Mouse (Mus musculus) left cerebral cortex, adult 8-10 months (tissue): ENCODE measurements at regions not wholly inside any gene's neighbourhood (a gene's known extent, or its start where the extent isn't known, plus 50 kb on each side); places are given as distances from the start of the nearest gene placed in this dataset.

Source experiments
- DNase-seq, 2 experiments: peaks; one replicate each; pipeline ENCODE4 v3.0.0; 2022; ENCODE audit warnings: low spot score in 2 of 2

- no peak for DNase-seq
Observed at GRCm38 (mm10) chr2:148507523-148507922, 64.2 kb upstream of the Cd93 start.

- no peak for DNase-seq
Observed at GRCm38 (mm10) chr2:148506966-148507365, 63.6 kb upstream of the Cd93 start.

DNA sequence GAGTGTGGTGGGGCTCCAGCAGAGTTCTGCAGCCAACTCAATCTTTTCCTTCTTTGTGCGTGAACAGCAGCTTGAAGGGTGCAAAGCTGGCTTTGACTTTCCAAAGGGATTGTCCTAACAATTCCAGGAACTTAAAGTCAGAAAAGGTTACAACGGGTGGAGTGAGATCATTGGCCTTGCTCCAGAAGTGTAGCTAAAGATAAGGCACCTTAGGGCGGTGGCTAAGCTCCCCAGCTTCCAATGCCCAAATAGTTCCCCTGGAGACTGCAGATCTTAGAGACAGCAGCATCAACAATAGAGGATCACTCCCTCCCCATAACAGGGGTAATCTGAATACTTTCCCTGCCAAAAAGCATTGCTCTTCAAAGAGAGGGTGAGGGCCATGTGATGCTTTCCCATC, 62.3 kb upstream of the Cd93 start:
- DNase-seq, result no peak

DNA sequence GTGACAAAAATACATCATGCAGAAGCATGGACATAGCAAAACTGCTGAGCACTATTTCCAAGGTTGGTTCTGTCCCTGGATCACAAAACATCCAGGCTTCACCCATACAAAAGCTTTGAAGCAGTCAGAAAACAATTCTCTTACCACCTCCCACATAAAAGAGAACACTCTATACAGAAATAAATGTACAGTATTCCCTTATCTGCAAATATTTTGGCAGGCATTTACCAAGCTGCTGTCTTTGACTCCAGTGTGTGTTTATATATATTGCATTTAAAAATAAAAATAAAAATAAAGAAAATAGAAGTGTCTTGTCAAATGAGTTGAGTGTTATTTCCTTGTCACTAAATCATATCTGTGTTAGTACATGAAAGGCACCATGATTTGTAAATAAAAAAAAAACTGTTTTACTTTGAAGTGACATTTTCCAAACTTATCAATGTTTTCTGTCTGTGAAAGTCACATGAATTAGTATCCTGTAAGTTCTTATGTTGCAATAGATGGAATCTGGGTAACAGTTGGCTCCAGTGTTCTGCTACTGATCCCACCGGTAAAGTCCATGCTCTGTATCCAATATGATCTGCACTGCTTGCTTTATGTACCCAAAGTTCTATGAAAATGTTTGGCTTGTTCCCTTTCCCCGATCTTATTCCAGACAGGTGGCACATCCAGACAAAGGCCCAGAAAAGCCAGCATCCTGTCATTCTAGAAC, 59.9 kb upstream of the Cd93 start:
- no peak for DNase-seq

GRCm38 (mm10) chr2:148502321-148502720, 59.0 kb upstream of the Cd93 start:
- no peak for DNase-seq

DNA sequence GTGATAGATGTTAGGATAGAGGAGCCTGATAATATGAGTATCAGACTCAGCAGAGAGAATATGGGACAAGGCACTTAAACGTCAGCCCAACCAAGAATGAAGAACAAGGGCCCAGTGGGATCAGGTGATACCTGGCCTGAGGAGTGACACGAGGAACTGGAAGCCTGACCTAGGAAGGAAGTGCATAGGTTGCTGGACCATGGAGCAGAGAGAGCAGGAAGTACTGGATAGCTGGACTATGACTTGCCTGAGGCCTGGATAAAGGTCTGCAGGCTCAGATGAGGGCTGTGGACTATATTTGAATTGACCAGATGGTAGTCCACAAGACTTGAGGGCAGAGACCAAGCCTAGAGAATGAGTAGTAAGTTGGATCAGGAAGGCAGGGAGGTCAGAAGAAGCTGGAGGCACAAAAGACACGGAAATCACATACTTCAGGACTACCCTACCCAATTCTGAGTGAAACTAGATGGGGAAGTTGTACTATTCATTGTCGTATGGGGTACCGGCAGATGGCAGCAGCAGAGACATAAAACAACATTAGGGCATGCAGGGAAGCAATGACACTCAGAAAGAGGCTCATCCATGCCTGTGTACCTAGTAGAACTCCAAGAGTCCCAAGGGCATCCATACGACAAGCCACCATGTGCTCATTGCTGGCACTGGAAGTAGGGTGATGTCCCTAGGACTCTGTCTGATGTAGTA, 57.0 kb upstream of the Cd93 start:
- no peak for DNase-seq

DNA sequence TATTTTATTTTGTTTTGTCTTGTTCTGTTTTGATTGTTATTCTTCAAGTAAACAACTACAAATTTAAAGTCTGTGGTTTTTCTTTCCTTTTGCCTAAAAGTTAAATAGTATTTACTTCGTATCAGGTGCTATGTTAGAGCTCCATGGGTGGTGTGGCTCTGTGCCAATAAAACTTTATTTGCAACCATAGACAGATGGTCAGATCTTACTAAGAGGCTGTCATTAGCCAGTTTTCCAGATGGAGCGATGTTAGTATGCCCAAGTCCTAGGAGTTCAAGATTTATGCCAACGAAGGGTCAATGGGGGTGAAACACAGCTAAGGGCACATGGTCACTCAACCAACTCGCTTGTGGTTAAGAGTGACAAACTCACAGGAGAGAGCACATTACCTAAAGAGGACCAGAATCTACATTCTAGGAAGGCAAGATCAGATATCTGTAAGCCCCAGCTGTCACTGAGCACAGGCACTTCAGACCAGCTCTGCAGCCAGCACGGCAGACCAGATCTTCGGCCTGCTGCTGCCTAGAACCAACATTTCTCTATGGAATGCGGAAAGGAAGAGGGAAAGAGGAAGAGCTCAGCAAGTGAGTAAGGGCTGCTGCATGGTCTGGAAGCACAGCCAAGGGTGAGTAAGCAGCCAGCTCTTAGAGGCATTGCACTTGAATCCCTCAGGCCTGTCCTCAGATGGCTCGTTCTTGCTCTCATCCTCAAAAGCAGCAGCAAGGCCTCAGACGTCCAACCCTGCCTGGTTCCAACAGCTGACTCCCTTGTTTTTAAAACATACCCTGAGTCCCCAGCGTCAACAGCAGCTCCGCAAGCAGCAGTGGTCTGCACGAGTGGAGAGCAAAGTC, 54.3 kb upstream of the Cd93 start:
- DNase-seq, result no peak

- no peak for DNase-seq
Observed at GRCm38 (mm10) chr2:148496151-148497040, 53.0 kb upstream of the Cd93 start.

GRCm38 (mm10) chr2:148495485-148495884, 52.1 kb upstream of the Cd93 start:
- DNase-seq, result no peak

DNA sequence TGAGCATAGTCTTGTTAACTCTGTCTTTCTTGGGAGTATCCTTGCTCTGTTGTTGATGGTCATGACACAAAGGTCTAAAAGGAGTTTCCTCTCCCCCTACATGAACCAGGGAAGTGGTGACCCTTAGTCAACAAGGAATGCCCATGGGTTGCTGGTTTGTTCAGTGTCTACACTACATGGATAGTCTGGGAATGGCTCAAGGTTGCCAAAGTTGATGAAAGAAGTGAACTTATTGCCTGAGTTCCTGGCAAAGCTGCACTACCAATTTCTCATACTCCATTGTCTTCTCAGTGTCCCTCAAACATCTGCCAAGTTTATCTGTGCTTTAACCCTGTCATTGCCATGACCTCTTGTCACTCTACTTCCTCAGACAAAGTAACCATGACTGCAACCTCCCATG, 49.9 kb upstream of the Cd93 start:
- no peak for DNase-seq
